Mouse (Mus musculus) olfactory bulb, adult 2 months (tissue): Measurements from ENCODE around the gene Lsg1. TPM values are rescaled to one million over a fixed set of nuclear protein-coding genes. Genes with fewer than 3 reads are reported as not detected.

ENCODE experiments used
- H3K27ac ChIP-seq: fragments of 200-500 bp; 2 replicates; pipeline ENCODE4 v1.5.1; 2012; ENCODE audit warnings: low read depth, low read length; ENCODE audit not compliant: insufficient read depth
- H3K4me1 ChIP-seq: fragments of 200-500 bp; 2 replicates; pipeline ENCODE4 v1.6.1; 2012; ENCODE audit warnings: low read length; ENCODE audit not compliant: control insufficient read depth, insufficient read depth
- H3K4me3 ChIP-seq: fragments of 200-500 bp; 2 replicates; pipeline ENCODE4 v1.5.1; 2012; ENCODE audit warnings: mild to moderate bottlenecking, low read depth, low read length, moderate library complexity; ENCODE audit not compliant: insufficient read depth
- CTCF ChIP-seq: fragments of 200-500 bp; IDR thresholded peaks from 2 replicates; pipeline ENCODE4 v1.5.1; 2012; ENCODE audit warnings: low read depth, mild to moderate bottlenecking, low read length, moderate library complexity; ENCODE audit not compliant: insufficient read depth
- POLR2A ChIP-seq: fragments of 200-500 bp; IDR thresholded peaks from 2 replicates; pipeline ENCODE4 v1.6.1; 2012; ENCODE audit warnings: mild to moderate bottlenecking, low read depth, low read length, moderate library complexity; ENCODE audit not compliant: insufficient read depth
- WGBS: fragments of 180-500 bp; shearing (Covaris S2); methylation state at CpG from one replicate; pipeline ENCODE4 v1.1.7; 2018; 5-methylcytosine and 5-hydroxymethylcytosine counted together
- polyA plus RNA-seq: library from polyadenylated mRNA; stranded (reverse); fragments of >200 nt; gene quantifications from 2 replicates; pipeline ENCODE4 v1.2.4, GENCODE M21; 2012; ENCODE audit warnings: low replicate concordance; ENCODE audit not compliant: missing spikeins, insufficient read depth, insufficient read length

The Lsg1 gene
- polyA plus RNA-seq = not detected in 2 replicates

DNA sequence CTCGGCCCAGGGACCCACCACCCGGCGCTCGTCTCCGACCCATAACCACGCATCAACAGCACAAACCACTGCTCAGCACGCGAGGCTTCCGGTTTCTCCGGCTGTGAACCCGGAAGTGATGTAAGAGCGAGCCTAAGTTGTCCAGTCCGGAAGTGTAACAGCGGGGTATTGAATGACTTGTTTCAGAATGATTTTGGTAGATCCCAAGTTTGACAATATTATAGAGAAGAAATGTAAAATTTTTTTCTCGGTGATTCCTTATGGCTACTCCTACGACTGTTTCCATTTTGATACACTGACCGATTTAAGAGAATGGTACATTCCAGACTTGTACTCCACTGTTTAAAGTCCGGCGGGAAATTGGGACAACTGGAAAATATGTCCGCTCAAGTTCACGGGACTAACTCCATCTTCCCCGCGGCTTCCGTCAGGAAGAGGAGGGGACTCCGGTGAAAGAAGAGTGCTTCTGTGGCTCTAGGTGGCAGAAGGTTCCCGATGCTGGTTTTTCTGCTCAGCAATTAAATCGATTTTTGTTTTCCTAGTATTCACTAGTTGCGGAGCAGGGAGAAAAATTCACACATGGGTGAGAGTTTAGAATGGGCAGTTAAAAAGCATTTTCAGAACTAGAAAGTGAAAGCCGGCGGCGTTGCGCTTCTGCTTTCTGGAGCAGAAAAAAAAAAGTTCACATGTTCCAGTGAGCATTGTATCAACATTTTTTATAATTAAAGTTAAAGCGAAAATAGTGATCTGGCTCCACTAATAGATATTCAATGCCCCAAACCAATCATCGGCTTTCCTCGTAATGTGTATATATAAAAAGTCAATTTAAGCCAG is at the start of gene Lsg1:
Lsg1 (minus strand) TSS at position 99 of the 834 bp plus-strand sequence.
- Histone ChIP-seq H3K4me1 (0 out of 2 replicates have a peak, but pooled peaks cover 3% of the 10 kb centered on the region), H3K27ac (peak within 1 kb of the TSS; percentile 48; the same call in 1 of the 2 replicates), H3K4me3 (peak within 1 kb of the TSS; percentile 86)
- TF ChIP-seq CTCF (no peak), POLR2A (0 out of 2 replicates have a peak, but pooled peaks have one; percentile 7)
- WGBS = 2% methylated on average over 35 of the region's 35 CpGs

DNA sequence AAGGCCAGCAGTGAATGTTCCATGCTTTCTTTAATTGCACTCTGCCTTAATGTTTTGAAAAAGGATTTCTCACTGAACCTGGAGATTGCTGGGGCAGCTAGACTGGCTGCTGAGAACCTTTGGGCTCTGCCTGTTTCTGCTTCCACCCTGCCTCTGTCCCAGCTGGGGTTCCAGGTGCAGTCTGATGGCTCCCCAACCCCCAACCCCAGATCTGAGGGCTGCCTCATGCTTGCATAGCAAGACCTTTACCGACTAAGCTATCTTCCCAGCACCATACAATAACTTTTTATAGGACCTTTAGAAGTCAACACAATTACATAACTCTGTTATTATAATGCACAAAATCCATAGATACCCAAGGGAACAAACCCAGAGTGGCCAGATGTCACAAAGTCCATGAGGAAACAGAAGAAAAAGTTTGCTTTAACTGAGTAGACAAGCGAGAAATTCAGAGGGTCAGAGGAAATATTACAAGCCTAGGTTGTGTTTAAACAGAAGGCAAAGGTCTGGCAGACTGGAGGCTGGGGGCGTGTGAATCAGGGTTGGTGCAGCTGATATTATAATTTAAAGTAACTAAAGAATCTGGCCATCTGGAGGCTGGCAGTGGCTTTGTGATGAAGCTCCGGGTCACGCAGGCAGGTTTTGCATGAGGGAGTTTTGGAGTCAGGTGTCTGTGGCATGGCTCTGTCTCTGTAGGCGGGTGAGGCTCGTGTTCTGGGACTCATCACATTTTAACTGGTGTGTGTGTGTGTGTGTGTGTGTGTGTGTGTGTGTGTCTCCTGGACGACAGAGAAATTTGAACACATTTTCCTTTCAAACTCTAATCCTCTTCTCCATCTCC is 46.7 kb upstream of the Lsg1 start:
- H3K4me1 ChIP-seq = 0 out of 2 replicates have a peak, but pooled peaks cover 6% of the 10 kb centered on the region
- H3K27ac ChIP-seq = no peak overlapping the region
- 71% methylated on average over 8 of the region's 8 CpGs for WGBS
- H3K4me3 ChIP-seq = no peak overlapping the region
- no peak for TF ChIP-seq POLR2A
- no peak for TF ChIP-seq CTCF

DNA sequence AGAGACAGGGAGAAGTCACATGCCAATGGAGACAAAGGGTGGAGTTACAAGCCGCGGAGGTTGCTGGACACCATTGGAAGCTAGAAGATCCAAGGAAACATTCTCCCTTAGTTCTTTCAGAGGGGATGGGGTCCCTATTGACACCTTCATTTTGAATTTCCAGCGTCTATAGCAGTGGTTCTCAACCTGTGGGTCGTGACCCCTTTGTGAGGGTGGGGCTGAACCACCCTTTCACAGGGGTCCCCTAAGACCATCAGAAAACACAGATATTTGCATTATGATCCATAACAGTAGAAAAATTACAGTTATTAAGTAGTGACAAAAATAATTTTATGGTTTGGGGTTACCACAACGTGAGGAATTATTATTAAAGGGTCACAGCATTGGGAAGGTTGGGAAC is 42.1 kb upstream of the Lsg1 start:
- Histone ChIP-seq H3K27ac (no peak overlapping the region), H3K4me1 (0 out of 2 replicates have a peak, but pooled peaks cover 3% of the 10 kb centered on the region), H3K4me3 (no peak overlapping the region)
- TF ChIP-seq CTCF (no peak), POLR2A (no peak)
- WGBS = 92% methylated on average over 5 of the region's 5 CpGs

DNA sequence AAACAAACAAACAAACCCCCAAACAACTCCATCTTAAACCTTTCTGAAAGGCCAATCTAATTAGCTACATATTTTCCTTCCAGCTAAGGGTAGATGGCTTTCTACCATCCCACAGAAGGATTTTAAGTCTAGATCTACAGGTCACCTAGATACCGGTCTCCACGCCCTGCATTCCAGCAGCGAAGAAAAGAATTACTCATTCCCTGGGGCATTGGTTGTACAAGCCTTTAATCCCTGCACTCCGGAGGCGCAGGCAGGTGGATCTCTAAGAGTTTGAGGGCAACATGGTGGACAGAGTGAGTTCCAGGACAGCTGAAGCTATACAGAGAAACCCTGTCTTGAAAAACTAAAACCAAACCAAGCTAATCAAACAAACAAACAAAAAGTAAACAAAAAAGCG is 41.0 kb upstream of the Lsg1 start:
- H3K4me3 ChIP-seq = no peak overlapping the region
- no peak for TF ChIP-seq CTCF
- TF ChIP-seq POLR2A = no peak
- WGBS = 69% methylated on average over 6 of the region's 6 CpGs

DNA sequence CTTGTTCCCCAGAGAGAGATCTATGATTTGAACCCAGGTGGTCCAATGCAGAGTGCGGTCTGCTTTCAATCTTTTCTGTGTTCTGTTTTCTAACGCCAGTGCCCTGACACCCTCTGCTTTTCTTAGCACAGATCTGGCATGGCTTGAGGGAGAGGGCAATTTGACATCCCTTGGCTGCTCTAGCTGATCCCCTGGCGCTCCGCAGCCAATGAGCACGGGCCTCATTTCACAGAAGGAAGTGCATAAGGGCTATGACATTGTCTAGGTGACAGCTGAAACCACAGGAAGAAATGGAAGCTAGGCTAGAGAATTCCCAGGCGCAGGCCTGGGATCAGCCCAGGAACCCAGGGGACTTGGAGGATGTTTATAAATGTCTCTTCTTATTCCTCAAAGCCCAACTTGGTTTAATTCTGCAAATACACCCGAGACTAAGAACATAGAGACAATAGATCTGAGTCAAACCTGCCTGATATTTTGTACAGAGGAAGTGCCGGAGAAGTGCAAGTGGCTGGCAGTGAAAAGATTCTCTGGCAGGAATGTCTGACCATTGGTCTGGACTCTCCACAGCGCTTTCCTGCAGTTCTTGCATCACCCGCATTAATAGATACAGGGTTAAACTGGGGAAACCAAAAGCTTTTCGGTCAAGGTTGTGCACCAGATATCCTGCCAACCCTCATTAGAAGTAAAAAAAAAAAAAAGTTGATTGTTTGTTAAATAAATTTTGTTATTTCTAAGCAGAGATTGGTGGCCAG is 40.4 kb upstream of the Lsg1 start:
- Histone ChIP-seq H3K4me1 (no peaks in the 10 kb centered on the region), H3K4me3 (no peak overlapping the region), H3K27ac (no peak overlapping the region)
- 74% methylated on average over 11 of the region's 11 CpGs for WGBS
- no peak for TF ChIP-seq CTCF
- no peak for TF ChIP-seq POLR2A

More for the DNA sequence above, 41.0 kb upstream of the Lsg1 start:
- Histone ChIP-seq H3K4me1 (no peaks in the 10 kb centered on the region), H3K27ac (no peak overlapping the region)

DNA sequence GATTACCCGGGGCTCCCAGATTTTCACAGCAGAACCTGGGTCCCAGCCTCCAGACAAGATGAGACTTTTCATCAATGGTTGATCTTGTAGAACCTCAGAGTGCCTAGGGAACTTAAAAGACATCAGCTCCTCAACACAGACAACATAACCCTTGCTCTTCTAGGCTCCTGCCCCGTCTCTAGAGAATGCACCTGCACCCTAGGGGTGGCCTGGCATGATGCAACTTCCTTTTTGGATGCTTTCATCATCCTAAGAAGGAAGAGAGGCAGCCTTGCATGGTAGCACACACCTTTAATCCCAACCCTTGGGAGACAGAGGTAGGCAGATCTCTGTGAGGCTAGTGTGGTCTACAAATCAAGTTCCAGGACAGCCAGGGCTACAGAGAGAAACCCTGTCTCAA is 37.2 kb upstream of the Lsg1 start:
- Histone ChIP-seq H3K4me3 (no peak overlapping the region), H3K4me1 (no peaks in the 10 kb centered on the region), H3K27ac (no peak overlapping the region)
- 90% methylated on average over 2 of the region's 2 CpGs for WGBS
- TF ChIP-seq POLR2A (no peak), CTCF (no peak)

DNA sequence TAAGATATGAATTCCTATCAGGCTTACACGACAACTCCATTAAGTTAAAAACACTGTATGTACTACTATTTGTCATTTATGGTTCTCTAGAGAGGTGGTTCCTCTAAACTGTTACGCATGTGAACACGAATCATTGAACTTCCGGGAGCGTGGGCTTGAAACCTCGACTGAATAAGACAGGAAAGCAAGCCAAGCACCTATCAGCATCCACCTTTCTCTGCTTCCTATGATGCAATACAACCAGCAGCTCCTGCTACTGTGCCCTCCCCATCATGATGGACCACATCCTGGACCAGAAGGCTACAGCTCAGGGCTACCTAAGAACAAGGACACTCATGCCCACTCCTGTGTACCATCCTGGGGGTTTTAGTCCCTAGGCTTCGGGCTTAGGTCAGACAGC is 36.3 kb upstream of the Lsg1 start:
- WGBS = 90% methylated on average over 7 of the region's 7 CpGs
- no peak overlapping the region for H3K27ac ChIP-seq
- H3K4me3 ChIP-seq = no peak overlapping the region
- TF ChIP-seq CTCF (no peak), POLR2A (no peak)
- H3K4me1 ChIP-seq = no peaks in the 10 kb centered on the region

DNA sequence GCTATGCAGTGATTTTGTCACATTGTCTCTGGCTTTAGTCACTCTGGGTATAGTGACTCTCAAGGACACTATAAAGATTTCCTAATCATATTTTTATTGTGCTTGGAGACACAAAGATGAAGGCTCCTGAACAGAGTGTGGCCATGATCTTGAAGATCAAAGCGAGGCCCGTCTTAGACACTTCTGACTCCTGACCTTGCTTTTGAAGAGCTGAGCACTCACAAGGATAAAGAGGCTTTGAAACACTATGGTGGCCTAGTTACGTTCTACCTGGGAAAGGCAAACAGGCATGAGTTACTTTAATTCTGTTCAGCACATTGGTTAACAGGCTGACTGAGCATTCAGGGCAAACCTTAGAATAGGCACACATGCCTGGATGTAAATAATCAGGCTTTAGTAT is 28.9 kb upstream of the Lsg1 start:
- WGBS = 96% methylated on average over 3 of the region's 3 CpGs
- no peak overlapping the region for H3K27ac ChIP-seq

More for the DNA sequence above, 28.9 kb upstream of the Lsg1 start:
- TF ChIP-seq CTCF = no peak
- TF ChIP-seq POLR2A = no peak
- no peak overlapping the region for H3K4me3 ChIP-seq
- peaks cover 10% of the 10 kb centered on the region for H3K4me1 ChIP-seq
